Comparison of ENCODE assay signal across 18 mouse cellular contexts in the genomic region with DNA sequence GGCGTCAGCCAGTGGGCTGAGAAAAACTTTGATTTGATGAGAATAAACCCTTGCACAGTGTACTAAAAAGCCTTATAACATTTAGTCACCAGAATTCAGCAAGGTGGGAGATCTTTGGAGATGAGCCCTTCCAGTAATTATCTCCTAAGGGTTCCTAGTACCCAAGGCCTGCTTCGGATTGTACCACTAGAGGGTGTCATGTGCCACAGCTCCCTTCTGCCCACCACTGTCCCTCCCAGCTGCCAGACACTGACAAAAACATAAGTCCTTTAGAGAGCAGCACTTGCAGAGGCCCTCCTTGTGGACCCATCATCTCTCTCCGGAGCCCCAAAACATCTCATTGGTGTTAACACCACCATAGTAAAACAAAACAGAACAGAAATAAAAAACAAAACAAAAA. TPM values are rescaled to one million over a fixed set of nuclear protein-coding genes. Genes with fewer than 3 reads are reported as not detected.
A peak's percentile ranks its signal among the peaks of the same experiment; 100 is the strongest.
DNase-seq lines count a peak whose midpoint lies in the region; ATAC-seq and TF ChIP-seq lines count a peak whose summit lies in the region.
"Had no signal": no experiment of that assay in that cellular context is flagged by ENCODE, and none has a peak within 500 bp of the region (broad histone marks: within the 10 kb centered on the region; RNA-seq: fewer than 3 reads in every experiment).

No protein-coding gene starts in this region.

- WGBS in liver, adult 2 months, result 61% methylated on average over 3 of the region's 3 CpGs
- 59% methylated on average over 3 of the region's 3 CpGs for WGBS in liver, embryonic 12.5 days (ENCODE audit: insufficient replicate concordance)

- no peak for TF ChIP-seq POLR2A in liver, adult 2 months (IDR thresholded peaks at IDR 0.05; ENCODE audit: extremely low read depth, insufficient read depth, low read length)

- H3K27me3 ChIP-seq in liver, adult 2 months (ENCODE audit: control insufficient read depth, insufficient read depth, low read length), result no peaks in the 10 kb centered on the region
- no peaks in the 10 kb centered on the region for H3K27me3 ChIP-seq in liver, embryonic 12.5 days (replicated peaks)
- H3K27me3 ChIP-seq: limb, embryonic 13.5 days; neural tube, embryonic 13.5 days had no signal

- 0 out of 2 replicates have a peak, but pooled peaks have one; percentile 52 for ATAC-seq in frontal cortex, adult (ENCODE audit: low TSS enrichment)
- ATAC-seq in liver, embryonic 12.5 days, result no peak
- ATAC-seq in inflammation-experienced regulatory T-cells, adult 6 months, result no peak
- ATAC-seq in monocyte, adult 5-6 weeks (replicated peaks; ENCODE audit: insufficient number of reproducible peaks, low FRiP score, low TSS enrichment, poor library complexity, severe bottlenecking), result no peak
- ATAC-seq: midbrain, embryonic 16.5 days had no signal

- no peaks in the 10 kb centered on the region for H3K36me3 ChIP-seq in liver, adult 2 months (ENCODE audit: control insufficient read depth, insufficient read depth, low read length)
- H3K36me3 ChIP-seq in liver, embryonic 12.5 days, result no peaks in the 10 kb centered on the region
- H3K36me3 ChIP-seq: limb, embryonic 13.5 days; neural tube, embryonic 13.5 days had no signal

- peaks cover 11% of the 10 kb centered on the region; the same call in 1 of the 2 replicates for H3K9me3 ChIP-seq in liver, embryonic 12.5 days (replicated peaks)
- H3K9me3 ChIP-seq: limb, embryonic 13.5 days; neural tube, embryonic 13.5 days had no signal

- H3K4me1 ChIP-seq in liver, adult 2 months (ENCODE audit: control insufficient read depth, insufficient read depth, low read length), result no peaks in the 10 kb centered on the region
- H3K4me1 ChIP-seq in liver, embryonic 12.5 days, result 0 out of 2 replicates have a peak, but pooled peaks cover 4% of the 10 kb centered on the region
- H3K4me1 ChIP-seq: limb, embryonic 13.5 days; neural tube, embryonic 13.5 days had no signal

- no peak overlapping the region for H3K4me2 ChIP-seq in liver, embryonic 12.5 days
- H3K4me2 ChIP-seq: limb, embryonic 13.5 days; neural tube, embryonic 13.5 days had no signal

- no peak overlapping the region for H3K27ac ChIP-seq in liver, adult 2 months (replicated peaks; ENCODE audit: insufficient read depth, low read depth, low read length)
- no peak overlapping the region for H3K27ac ChIP-seq in liver, embryonic 12.5 days
- H3K27ac ChIP-seq: limb, embryonic 13.5 days; neural tube, embryonic 13.5 days had no signal

- H3K4me3 ChIP-seq in liver, adult 2 months (ENCODE audit: insufficient read depth, low read depth, low read length), result no peak overlapping the region
- no peak overlapping the region for H3K4me3 ChIP-seq in liver, embryonic 12.5 days
- H3K4me3 ChIP-seq: limb, embryonic 13.5 days; neural tube, embryonic 13.5 days had no signal

- DNase-seq in frontal cortex, postnatal 36 days (ENCODE audit: low spot score in 2 of 2), result no peak
- DNase-seq in liver, adult 2 months (ENCODE audit: extremely low read depth, low read depth, low spot score), result peak; percentile 51
- peak; percentile 21 for DNase-seq in A20 (ENCODE audit: low read depth, low spot score)
- peak; percentile 39 to 59 for DNase-seq in adrenal gland, postnatal 36 days
- DNase-seq: cerebellum, adult 8-10 months; heart, adult 18-20 months; heart, postnatal 10 days; thymus, postnatal 14 days had no signal

- H3K79me2 ChIP-seq in liver, adult 2 months (ENCODE audit: control insufficient read depth, insufficient read depth, low read length), result no peaks in the 10 kb centered on the region

- H3K9ac ChIP-seq in liver, adult 2 months (ENCODE audit: low read depth, low read length), result no peak overlapping the region
- H3K9ac ChIP-seq in liver, embryonic 12.5 days, result no peak overlapping the region
- H3K9ac ChIP-seq: limb, embryonic 13.5 days; neural tube, embryonic 13.5 days had no signal

- TF ChIP-seq CTCF in liver, adult 2 months (IDR thresholded peaks at IDR 0.05; ENCODE audit: low read depth, low read length), result peak; percentile 77

RNA-seq across cellular contexts. Expression of a gene that starts 16.2 kb away (rescaled TPM):
- not detected in 2 replicates for total RNA-seq in liver, adult 2 months (2014; rRNA removed)
- not detected in 2 replicates for polyA plus RNA-seq in liver, adult 2 months (2012; rRNA removed)
- 0.13 and 0.21 TPM in 2 replicates for polyA plus RNA-seq in liver, embryonic 12.5 days (2016; fragmentation: Nextera tagmentation; extraction: Ambion mirVana)
- total RNA-seq in adrenal gland, postnatal 36 days (2021), result not detected
- not detected for polyA plus RNA-seq in inflammation-experienced regulatory T-cells, adult 6 months (2017; shearing (Covaris generic))
- total RNA-seq in monocyte, adult 5-6 weeks (2017), result not detected in 3 replicates
- total RNA-seq: heart, adult 18-20 months; heart, postnatal 10 days; layer of hippocampus, postnatal 25 days; megakaryocyte progenitor cell, adult 5-6 weeks had no signal
- polyA plus RNA-seq: brain, embryonic 14.5 days; limb, embryonic 13.5 days; midbrain, embryonic 16.5 days; neural tube, embryonic 13.5 days had no signal

RNA-seq across cellular contexts. Expression of a gene that starts 35.6 kb away (rescaled TPM):
- total RNA-seq in liver, adult 2 months (2014; rRNA removed), result not detected in 2 replicates
- polyA plus RNA-seq in liver, adult 2 months (2012; rRNA removed), result not detected in 2 replicates
- polyA plus RNA-seq in liver, embryonic 12.5 days (2016; fragmentation: Nextera tagmentation; extraction: Ambion mirVana), result not detected in 2 replicates
- not detected for total RNA-seq in adrenal gland, postnatal 36 days (2021)
- not detected for polyA plus RNA-seq in inflammation-experienced regulatory T-cells, adult 6 months (2017; shearing (Covaris generic))
- not detected in 3 replicates for total RNA-seq in monocyte, adult 5-6 weeks (2017)
- total RNA-seq: heart, adult 18-20 months; heart, postnatal 10 days; layer of hippocampus, postnatal 25 days; megakaryocyte progenitor cell, adult 5-6 weeks had no signal
- polyA plus RNA-seq: brain, embryonic 14.5 days; limb, embryonic 13.5 days; midbrain, embryonic 16.5 days; neural tube, embryonic 13.5 days had no signal

RNA-seq across cellular contexts. Expression of a gene that starts 54.5 kb away (rescaled TPM):
- 256 and 388 TPM in 2 replicates for total RNA-seq in liver, adult 2 months (2014; rRNA removed)
- 227 and 246 TPM in 2 replicates for polyA plus RNA-seq in liver, adult 2 months (2012; rRNA removed)
- polyA plus RNA-seq in liver, embryonic 12.5 days (2016; fragmentation: Nextera tagmentation; extraction: Ambion mirVana), result 1,015 and 1,058 TPM in 2 replicates
- 1 to 10 TPM in 1 of 2 experiments, under 1 TPM in 1; 0.63 to 3.9 TPM for total RNA-seq in adrenal gland, postnatal 36 days (2021)
- not detected for polyA plus RNA-seq in inflammation-experienced regulatory T-cells, adult 6 months (2017; shearing (Covaris generic))
- not detected in 3 replicates for total RNA-seq in monocyte, adult 5-6 weeks (2017)
- total RNA-seq: heart, adult 18-20 months; heart, postnatal 10 days; layer of hippocampus, postnatal 25 days; megakaryocyte progenitor cell, adult 5-6 weeks had no signal
- polyA plus RNA-seq: midbrain, embryonic 16.5 days had no signal

Comparison
In these comparisons a context has a peak if more than half of its experiments do, and no peak if none do; other contexts are left out.
1. DNase-seq: peak in liver, adult 2 months (single experiment), A20 (single experiment) and adrenal gland, postnatal 36 days (2 of 2); none in frontal cortex, postnatal 36 days (0 of 2).
2. RNA of a gene that starts 54.5 kb away (total RNA-seq): 256 to 388 TPM in liver, adult 2 months; 0.63 to 3.9 TPM in adrenal gland, postnatal 36 days and not detected in monocyte, adult 5-6 weeks; every median in the first group is over 10 times any median in the second.